Mouse (Mus musculus) heart, embryonic 13.5 days (tissue): ENCODE data around the gene Maml2. TPM values are rescaled to one million over a fixed set of nuclear protein-coding genes. Genes with fewer than 3 reads are reported as not detected.
A peak's percentile ranks its signal among the peaks of the same experiment; 100 is the strongest.

ENCODE experiments used
- ATAC-seq: fragments of 200-750 bp; cut with Nextera tagmentation; 2 replicates; pipeline ENCODE4 v1.8.0; 2017; ENCODE audit warnings: moderate TSS enrichment; ENCODE audit not compliant: insufficient number of reproducible peaks, low FRiP score, low TSS enrichment; ENCODE audit errors: extremely low read depth
- H3K27ac ChIP-seq: fragments of 300-500 bp; sonication (generic); replicated peaks from 2 replicates; pipeline ENCODE4 v1.5.1; 2015; ENCODE audit warnings: moderate library complexity, mild to moderate bottlenecking, inconsistent platforms
- H3K27me3 ChIP-seq: fragments of 300-500 bp; sonication (generic); replicated peaks from 2 replicates; pipeline ENCODE4 v1.6.1; 2015; ENCODE audit warnings: mild to moderate bottlenecking, inconsistent platforms
- H3K36me3 ChIP-seq: fragments of 300-500 bp; sonication (generic); 2 replicates; pipeline ENCODE4 v1.6.1; 2015; ENCODE audit warnings: mild to moderate bottlenecking, inconsistent platforms
- H3K4me1 ChIP-seq: fragments of 300-500 bp; sonication (generic); 2 replicates; pipeline ENCODE4 v1.6.1; 2015; ENCODE audit warnings: inconsistent platforms
- H3K4me2 ChIP-seq: fragments of 300-500 bp; sonication (generic); 2 replicates; pipeline ENCODE4 v1.6.1; 2015; ENCODE audit warnings: inconsistent platforms, mild to moderate bottlenecking, moderate library complexity
- H3K4me3 ChIP-seq: fragments of 300-500 bp; sonication (generic); 2 replicates; pipeline ENCODE4 v1.5.1; 2015; ENCODE audit warnings: moderate library complexity, mild to moderate bottlenecking, inconsistent platforms
- H3K9ac ChIP-seq: fragments of 300-500 bp; sonication (generic); 2 replicates; pipeline ENCODE4 v1.6.1; 2015; ENCODE audit warnings: inconsistent platforms, mild to moderate bottlenecking, moderate library complexity
- H3K9me3 ChIP-seq: fragments of 300-500 bp; sonication (generic); 2 replicates; pipeline ENCODE4 v1.6.1; 2016; ENCODE audit warnings: inconsistent platforms
- WGBS: fragments of 180-500 bp; shearing (Covaris S2); methylation state at CpG from one replicate; pipeline ENCODE4 v1.1.7; 2015; ENCODE audit warnings: mixed read lengths; 5-methylcytosine and 5-hydroxymethylcytosine counted together
- polyA plus RNA-seq: library from polyadenylated mRNA; unstranded; fragments of >200 nt; fragmentation: Nextera tagmentation; extraction: Ambion mirVana; gene quantifications from 2 replicates; pipeline ENCODE4 v1.2.1, GENCODE M21; 2015

Maml2 gene
- polyA plus RNA-seq, 1 experiment from 2014 or later: 9.5 TPM

GRCm38 (mm10) chr9:13581184-13581583, 283.4 kb downstream of the Maml2 start:
- no peaks in the 10 kb centered on the region for H3K9me3 ChIP-seq
- no peak overlapping the region for H3K4me2 ChIP-seq
- H3K27me3 ChIP-seq: no peaks in the 10 kb centered on the region
- 67% methylated on average over 5 of the region's 5 CpGs for WGBS
- H3K36me3 ChIP-seq: peaks cover 7% of the 10 kb centered on the region; the same call in 1 of the 2 replicates
- peaks cover 42% of the 10 kb centered on the region for H3K4me1 ChIP-seq
- no peak overlapping the region for H3K9ac ChIP-seq
- H3K27ac ChIP-seq: no peak overlapping the region
- no peak overlapping the region for H3K4me3 ChIP-seq
- no peak for ATAC-seq

GRCm38 (mm10) chr9:13583952-13584351, 286.2 kb downstream of the Maml2 start:
- peak overlapping the region; percentile 38; the same call in 1 of the 2 replicates for H3K27ac ChIP-seq
- no peaks in the 10 kb centered on the region for H3K36me3 ChIP-seq

GRCm38 (mm10) chr9:13584435-13584834, 286.7 kb downstream of the Maml2 start:
- Histone ChIP-seq H3K9me3 (no peaks in the 10 kb centered on the region), H3K9ac (no peak overlapping the region), H3K4me2 (no peak overlapping the region), H3K27ac (peak overlapping the region; percentile 38; the same call in 1 of the 2 replicates), H3K27me3 (no peaks in the 10 kb centered on the region), H3K4me3 (no peak overlapping the region), H3K4me1 (peaks cover 50% of the 10 kb centered on the region), H3K36me3 (no peaks in the 10 kb centered on the region)
- 86% methylated on average over 3 of the region's 3 CpGs for WGBS
- ATAC-seq: no peak

More at GRCm38 (mm10) chr9:13583952-13584351, 286.2 kb downstream of the Maml2 start:
- ATAC-seq: no peak
- Histone ChIP-seq H3K4me1 (peaks cover 50% of the 10 kb centered on the region), H3K4me3 (no peak overlapping the region), H3K9ac (no peak overlapping the region), H3K27me3 (no peaks in the 10 kb centered on the region), H3K4me2 (no peak overlapping the region), H3K9me3 (no peaks in the 10 kb centered on the region)
- 45% methylated on average over 5 of the region's 5 CpGs for WGBS

GRCm38 (mm10) chr9:13587085-13587933, 289.6 kb downstream of the Maml2 start:
- 54% methylated on average over 9 of the region's 9 CpGs for WGBS
- H3K4me1 ChIP-seq: peaks cover 48% of the 10 kb centered on the region
- H3K4me3 ChIP-seq: no peak overlapping the region
- H3K27ac ChIP-seq: peak overlapping the region; percentile 58
- H3K4me2 ChIP-seq: 0 out of 2 replicates have a peak overlapping the region, but pooled peaks have one; percentile 8
- H3K27me3 ChIP-seq: no peaks in the 10 kb centered on the region
- no peak for ATAC-seq
- no peak overlapping the region for H3K9ac ChIP-seq
- H3K36me3 ChIP-seq: no peaks in the 10 kb centered on the region
- H3K9me3 ChIP-seq: no peaks in the 10 kb centered on the region

GRCm38 (mm10) chr9:13588786-13589185, 291.0 kb downstream of the Maml2 start:
- no peaks in the 10 kb centered on the region for H3K9me3 ChIP-seq
- no peak overlapping the region for H3K27ac ChIP-seq
- no peaks in the 10 kb centered on the region for H3K36me3 ChIP-seq
- no peak overlapping the region for H3K4me2 ChIP-seq
- H3K4me1 ChIP-seq: peaks cover 39% of the 10 kb centered on the region
- ATAC-seq: no peak
- no peak overlapping the region for H3K4me3 ChIP-seq
- 91% methylated on average over 1 of the region's 1 CpGs for whole genome bisulfite sequencing
- no peak overlapping the region for H3K9ac ChIP-seq
- H3K27me3 ChIP-seq: no peaks in the 10 kb centered on the region

- WGBS: 84% methylated on average over 10 of the region's 10 CpGs
- Histone ChIP-seq H3K27me3 (no peaks in the 10 kb centered on the region), H3K4me1 (peaks cover 12% of the 10 kb centered on the region), H3K27ac (no peak overlapping the region), H3K36me3 (peaks cover 6% of the 10 kb centered on the region), H3K9me3 (no peaks in the 10 kb centered on the region), H3K4me2 (no peak overlapping the region), H3K4me3 (no peak overlapping the region), H3K9ac (no peak overlapping the region)
- no peak for ATAC-seq
These were observed 294.9 kb downstream of the Maml2 start for GRCm38 (mm10) chr9:13592701-13593100.

GRCm38 (mm10) chr9:13597736-13598135, 300.0 kb downstream of the Maml2 start:
- H3K27ac ChIP-seq: no peak overlapping the region
- no peaks in the 10 kb centered on the region for H3K9me3 ChIP-seq
- no peak overlapping the region for H3K9ac ChIP-seq
- 73% methylated on average over 6 of the region's 6 CpGs for WGBS
- H3K4me3 ChIP-seq: no peak overlapping the region
- peaks cover 6% of the 10 kb centered on the region for H3K36me3 ChIP-seq
- H3K4me1 ChIP-seq: peaks cover 16% of the 10 kb centered on the region
- no peaks in the 10 kb centered on the region for H3K27me3 ChIP-seq
- no peak for ATAC-seq
- H3K4me2 ChIP-seq: no peak overlapping the region

- H3K4me2 ChIP-seq: no peak overlapping the region
- H3K27ac ChIP-seq: no peak overlapping the region
- 62% methylated on average over 4 of the region's 4 CpGs for WGBS
- no peaks in the 10 kb centered on the region for H3K9me3 ChIP-seq
- peaks cover 10% of the 10 kb centered on the region for H3K36me3 ChIP-seq
- no peak for ATAC-seq
- H3K4me1 ChIP-seq: peaks cover 16% of the 10 kb centered on the region
- H3K27me3 ChIP-seq: no peaks in the 10 kb centered on the region
- H3K4me3 ChIP-seq: no peak overlapping the region
- H3K9ac ChIP-seq: no peak overlapping the region
These were observed 301.0 kb downstream of the Maml2 start for GRCm38 (mm10) chr9:13598596-13599333.

GRCm38 (mm10) chr9:13599334-13599614, 301.5 kb downstream of the Maml2 start:
- H3K9ac ChIP-seq: no peak overlapping the region
- H3K36me3 ChIP-seq: peaks cover 10% of the 10 kb centered on the region
- no peak overlapping the region for H3K4me2 ChIP-seq
- WGBS: 64% methylated on average over 3 of the region's 3 CpGs
- H3K4me1 ChIP-seq: peaks cover 16% of the 10 kb centered on the region
- no peak for ATAC-seq
- H3K9me3 ChIP-seq: no peaks in the 10 kb centered on the region
- no peaks in the 10 kb centered on the region for H3K27me3 ChIP-seq
- no peak overlapping the region for H3K4me3 ChIP-seq
- H3K27ac ChIP-seq: no peak overlapping the region

GRCm38 (mm10) chr9:13599800-13600199, 302.0 kb downstream of the Maml2 start:
- H3K27ac ChIP-seq: no peak overlapping the region
- H3K4me3 ChIP-seq: no peak overlapping the region
- no peak overlapping the region for H3K9ac ChIP-seq
- peaks cover 10% of the 10 kb centered on the region for H3K36me3 ChIP-seq
- peaks cover 16% of the 10 kb centered on the region for H3K4me1 ChIP-seq
- no peaks in the 10 kb centered on the region for H3K27me3 ChIP-seq
- WGBS: 90% methylated on average over 6 of the region's 6 CpGs
- no peaks in the 10 kb centered on the region for H3K9me3 ChIP-seq
- H3K4me2 ChIP-seq: no peak overlapping the region
- ATAC-seq: no peak

- no peak for ATAC-seq
- Histone ChIP-seq H3K9me3 (no peaks in the 10 kb centered on the region), H3K36me3 (peaks cover 4% of the 10 kb centered on the region; the same call in 1 of the 2 replicates), H3K27me3 (no peaks in the 10 kb centered on the region), H3K9ac (no peak overlapping the region), H3K27ac (no peak overlapping the region), H3K4me3 (no peak overlapping the region), H3K4me1 (peaks cover 9% of the 10 kb centered on the region; the same call in 1 of the 2 replicates), H3K4me2 (no peak overlapping the region)
- WGBS: 81% methylated on average over 3 of the region's 3 CpGs
These were observed 304.0 kb downstream of the Maml2 start for GRCm38 (mm10) chr9:13601729-13602128.
